Mouse (Mus musculus): Measurements from ENCODE around the gene Pex11g. TPM values are rescaled to one million over a fixed set of nuclear protein-coding genes. Genes with fewer than 3 reads are reported as not detected.

The Pex11g gene
- polyA plus RNA-seq, 1 experiment from 2014 or later: 4.2 TPM

DNA sequence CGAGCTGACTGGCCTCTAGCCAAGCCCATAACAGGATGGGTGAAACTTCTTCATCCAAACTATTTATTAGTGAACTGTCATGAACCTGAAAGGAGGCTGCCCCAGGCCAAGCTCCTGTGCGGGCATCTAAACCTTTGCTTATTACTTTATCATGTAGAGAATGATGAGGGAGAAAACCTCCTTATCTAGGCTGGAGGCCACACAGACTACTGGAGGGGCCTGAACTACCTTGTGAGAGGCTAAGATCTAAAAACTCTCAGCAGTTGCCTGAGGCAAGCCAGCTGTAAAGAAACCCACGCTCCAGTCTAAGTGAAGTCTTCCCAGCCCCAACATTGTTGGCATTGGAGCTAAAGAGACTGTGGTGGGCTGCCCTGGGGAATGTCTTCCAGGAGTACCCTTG is 60.1 kb downstream of the Pex11g start:
- Histone ChIP-seq H3K4me2 (replicated peaks) (no peak overlapping the region), H3K9me3 (no peaks in the 10 kb centered on the region), H3K9ac (no peak overlapping the region), H3K4me1 (no peaks in the 10 kb centered on the region), H3K4me3 (no peak overlapping the region), H3K27ac (no peak overlapping the region), H3K36me3 (no peaks in the 10 kb centered on the region; the same call in 1 of the 2 replicates), H3K27me3 (replicated peaks) (no peaks in the 10 kb centered on the region)
- no peak for ATAC-seq (ENCODE audit: low FRiP score, low read depth)
- WGBS: 93% methylated on average over 3 of the region's 3 CpGs

Other genes starting within 250 kb of the Pex11g start
- 53.7 and 55.6 TPM in 2 replicates for gene Insr, start 188.1 kb downstream of the Pex11g start, polyA plus RNA-seq (2016; fragmentation: Nextera tagmentation; extraction: Ambion mirVana)
- 0.13 TPM in 1 of 2 replicates, not detected in the other for gene A430078G23Rik, start 114.3 kb downstream of the Pex11g start, polyA plus RNA-seq (2016; fragmentation: Nextera tagmentation; extraction: Ambion mirVana)
- 12.1 and 13.4 TPM in 2 replicates for gene Arhgef18, start 74.7 kb downstream of the Pex11g start, polyA plus RNA-seq (2016; fragmentation: Nextera tagmentation; extraction: Ambion mirVana)
- gene Tex45, start 3.2 kb upstream of the Pex11g start, polyA plus RNA-seq (2016; fragmentation: Nextera tagmentation; extraction: Ambion mirVana): 0.22 TPM in 1 of 2 replicates, not detected in the other
- 81.8 and 87.0 TPM in 2 replicates for gene Zfp358, start 25.5 kb upstream of the Pex11g start, polyA plus RNA-seq (2016; fragmentation: Nextera tagmentation; extraction: Ambion mirVana)
- 74.4 and 78.9 TPM in 2 replicates for gene Mcoln1, start 32.8 kb upstream of the Pex11g start, polyA plus RNA-seq (2016; fragmentation: Nextera tagmentation; extraction: Ambion mirVana)
- gene Pnpla6, start 47.7 kb upstream of the Pex11g start, polyA plus RNA-seq (2016; fragmentation: Nextera tagmentation; extraction: Ambion mirVana): 31.2 and 33.9 TPM in 2 replicates
- 1.3 and 1.8 TPM in 2 replicates for gene C330021F23Rik, start 100.3 kb upstream of the Pex11g start, polyA plus RNA-seq (2016; fragmentation: Nextera tagmentation; extraction: Ambion mirVana)
- 22.0 and 28.0 TPM in 2 replicates for gene Camsap3, start 119.6 kb upstream of the Pex11g start, polyA plus RNA-seq (2016; fragmentation: Nextera tagmentation; extraction: Ambion mirVana)
- 62.3 and 67.2 TPM in 2 replicates for gene Xab2, start 153.6 kb upstream of the Pex11g start, polyA plus RNA-seq (2016; fragmentation: Nextera tagmentation; extraction: Ambion mirVana)
- 129 and 134 TPM in 2 replicates for gene Pet100, start 153.9 kb upstream of the Pex11g start, polyA plus RNA-seq (2016; fragmentation: Nextera tagmentation; extraction: Ambion mirVana)
- gene Pcp2, start 157.9 kb upstream of the Pex11g start, polyA plus RNA-seq (2016; fragmentation: Nextera tagmentation; extraction: Ambion mirVana): 0.37 and 0.40 TPM in 2 replicates
- gene Stxbp2, start 163.3 kb upstream of the Pex11g start, polyA plus RNA-seq (2016; fragmentation: Nextera tagmentation; extraction: Ambion mirVana): 24.5 and 26.5 TPM in 2 replicates
- 0.45 TPM in 1 of 2 replicates, not detected in the other for gene Retn, start 188.1 kb upstream of the Pex11g start, polyA plus RNA-seq (2016; fragmentation: Nextera tagmentation; extraction: Ambion mirVana)
- gene Mcemp1, start 198.1 kb upstream of the Pex11g start, polyA plus RNA-seq (2016; fragmentation: Nextera tagmentation; extraction: Ambion mirVana): 0.13 TPM in 1 of 2 replicates, not detected in the other
- gene Fcor, start 204.7 kb upstream of the Pex11g start, polyA plus RNA-seq (2016; fragmentation: Nextera tagmentation; extraction: Ambion mirVana): 7.1 and 8.0 TPM in 2 replicates
- 44.5 and 45.6 TPM in 2 replicates for gene Trappc5, start 208.6 kb upstream of the Pex11g start, polyA plus RNA-seq (2016; fragmentation: Nextera tagmentation; extraction: Ambion mirVana)
- 0.30 and 0.41 TPM in 2 replicates for gene Fcer2a, start 226.5 kb upstream of the Pex11g start, polyA plus RNA-seq (2016; fragmentation: Nextera tagmentation; extraction: Ambion mirVana)